18 mouse cellular contexts compared by ENCODE assay signal in the genomic region with DNA sequence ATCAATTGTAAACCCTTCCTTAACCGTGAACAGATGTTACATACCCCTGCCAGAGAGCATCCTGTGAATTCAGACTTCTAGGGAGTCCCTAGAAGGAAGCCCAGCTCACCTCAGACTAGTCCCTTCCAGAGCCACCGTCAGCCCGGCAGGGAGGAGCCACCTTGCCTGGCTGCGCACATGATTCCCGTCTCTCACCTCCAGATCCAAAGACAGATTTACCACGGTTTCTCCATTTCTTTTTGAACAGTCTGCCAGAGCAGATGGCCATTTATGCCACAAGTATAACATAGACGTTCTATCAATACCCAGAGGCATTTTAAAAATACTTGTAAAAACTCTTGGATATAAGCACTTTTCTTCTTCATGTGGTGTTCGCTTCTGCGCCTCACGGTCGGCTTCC. TPM values are rescaled to one million over a fixed set of nuclear protein-coding genes. Genes with fewer than 3 reads are reported as not detected.
DNase-seq lines count a peak whose midpoint lies in the region; ATAC-seq and TF ChIP-seq lines count a peak whose summit lies in the region.
"Had no signal": no experiment of that assay in that cellular context is flagged by ENCODE, and none has a peak within 500 bp of the region (broad histone marks: within the 10 kb centered on the region; RNA-seq: fewer than 3 reads in every experiment).

No protein-coding gene starts in this region.

- H3K27me3 ChIP-seq in midbrain, postnatal 0 days (ENCODE audit: insufficient read depth, low read length), result no peaks in the 10 kb centered on the region
- H3K27me3 ChIP-seq: CH12.LX; embryonic facial prominence, embryonic 13.5 days; hindbrain, embryonic 12.5 days; liver, embryonic 15.5 days; neural tube, embryonic 13.5 days had no signal

- 71% methylated on average over 11 of the region's 11 CpGs for WGBS in midbrain, postnatal 0 days

- H3K4me1 ChIP-seq in midbrain, postnatal 0 days (ENCODE audit: insufficient read depth, low read length), result no peaks in the 10 kb centered on the region
- H3K4me1 ChIP-seq: hindbrain, embryonic 12.5 days; liver, embryonic 15.5 days; neural tube, embryonic 13.5 days had no signal

- no peaks in the 10 kb centered on the region for H3K36me3 ChIP-seq in midbrain, postnatal 0 days (ENCODE audit: insufficient read depth, low read length)
- H3K36me3 ChIP-seq: embryonic facial prominence, embryonic 13.5 days; hindbrain, embryonic 12.5 days; liver, embryonic 15.5 days; neural tube, embryonic 13.5 days had no signal

- no peak for TF ChIP-seq CTCF in midbrain, postnatal 0 days (IDR thresholded peaks at IDR 0.05)

- H3K4me3 ChIP-seq in midbrain, postnatal 0 days (ENCODE audit: low read depth, low read length), result no peak overlapping the region
- H3K4me3 ChIP-seq: embryonic facial prominence, embryonic 13.5 days; hindbrain, embryonic 12.5 days; liver, embryonic 15.5 days; neural tube, embryonic 13.5 days had no signal

- peak; percentile 7 for DNase-seq in cerebellum, postnatal 14 days
- no peak for DNase-seq in cerebellum, adult 11-12 months
- DNase-seq in layer of hippocampus, adult 18-20 months (ENCODE audit: low spot score in 2 of 2), result peak; percentile 26 to 35
- DNase-seq in layer of hippocampus, postnatal 25 days (ENCODE audit: extremely low spot score in 1 of 2, low spot score in 1 of 2), result no peak
- peak; percentile 5 to 65 for DNase-seq in frontal cortex, postnatal 36 days (ENCODE audit: low spot score in 2 of 2)
- DNase-seq in right cerebral cortex, postnatal 14 days, result peak; percentile 19
- DNase-seq in midbrain, postnatal 0 days (ENCODE audit: low spot score), result no peak
- no peak for DNase-seq in urinary bladder, adult 2 months (ENCODE audit: low spot score)
- DNase-seq: adrenal gland, adult 2 months; cerebellum, adult 2 months; gastrocnemius, postnatal 14 days; lung, postnatal 14 days; thymus, adult 2 months had no signal

- H3K9ac ChIP-seq in midbrain, postnatal 0 days (replicated peaks; ENCODE audit: low read length, poor library complexity, severe bottlenecking), result no peak overlapping the region
- H3K9ac ChIP-seq: embryonic facial prominence, embryonic 13.5 days; hindbrain, embryonic 12.5 days; liver, embryonic 15.5 days; neural tube, embryonic 13.5 days had no signal

- no peak for ATAC-seq in midbrain, postnatal 0 days (ENCODE audit: low FRiP score)

- no peak overlapping the region for H3K4me2 ChIP-seq in midbrain, postnatal 0 days (ENCODE audit: low read depth, low read length, poor library complexity, severe bottlenecking)
- H3K4me2 ChIP-seq: embryonic facial prominence, embryonic 13.5 days; hindbrain, embryonic 12.5 days; liver, embryonic 15.5 days; neural tube, embryonic 13.5 days had no signal

- no peak overlapping the region for H3K27ac ChIP-seq in midbrain, postnatal 0 days (ENCODE audit: low read depth, low read length)
- H3K27ac ChIP-seq: embryonic facial prominence, embryonic 13.5 days; hindbrain, embryonic 12.5 days; liver, embryonic 15.5 days; neural tube, embryonic 13.5 days had no signal

- H3K9me3 ChIP-seq in midbrain, postnatal 0 days (ENCODE audit: low read length), result no peaks in the 10 kb centered on the region
- H3K9me3 ChIP-seq: embryonic facial prominence, embryonic 13.5 days; hindbrain, embryonic 12.5 days; liver, embryonic 15.5 days; neural tube, embryonic 13.5 days had no signal

RNA-seq across cellular contexts. Expression of a gene that starts 46.3 kb away (rescaled TPM):
- 1 to 10 TPM; 1.8 to 2.3 TPM for total RNA-seq in layer of hippocampus, adult 18-20 months (2021)
- 1 to 10 TPM; 1.8 to 3.1 TPM for total RNA-seq in layer of hippocampus, postnatal 25 days (2021)
- 1.6 and 1.9 TPM in 2 replicates for total RNA-seq in midbrain, postnatal 0 days (2014; rRNA removed)
- 1.0 TPM in 2 replicates for polyA plus RNA-seq in midbrain, postnatal 0 days (2015; fragmentation: Nextera tagmentation; extraction: Ambion mirVana)
- polyA plus RNA-seq in urinary bladder, adult 2 months (2012; rRNA removed), result 0.10 TPM in 2 replicates

Comparison
In these comparisons a context has a peak if more than half of its experiments do, and no peak if none do; other contexts are left out.
1. DNase-seq: peak in cerebellum, postnatal 14 days (2 of 2), layer of hippocampus, adult 18-20 months (2 of 2), frontal cortex, postnatal 36 days (2 of 2) and right cerebral cortex, postnatal 14 days (single experiment); none in cerebellum, adult 11-12 months (single experiment), layer of hippocampus, postnatal 25 days (0 of 2), midbrain, postnatal 0 days (single experiment) and urinary bladder, adult 2 months (single experiment).